Mouse (Mus musculus): Measurements from ENCODE around the gene Cnfn. TPM values are rescaled to one million over a fixed set of nuclear protein-coding genes. Genes with fewer than 3 reads are reported as not detected.
A peak's percentile ranks its signal among the peaks of the same experiment; 100 is the strongest.
"Not testable (repeated sequence)": the region's sequence is repeated elsewhere in the genome, so short reads cannot be mapped to it uniquely, and the experiment has no call there.

Gene Cnfn
- not detected for total RNA-seq (2021)
- long read RNA-seq, experiment 1: 0 reads
- long read RNA-seq, experiment 2: 0 reads

DNA sequence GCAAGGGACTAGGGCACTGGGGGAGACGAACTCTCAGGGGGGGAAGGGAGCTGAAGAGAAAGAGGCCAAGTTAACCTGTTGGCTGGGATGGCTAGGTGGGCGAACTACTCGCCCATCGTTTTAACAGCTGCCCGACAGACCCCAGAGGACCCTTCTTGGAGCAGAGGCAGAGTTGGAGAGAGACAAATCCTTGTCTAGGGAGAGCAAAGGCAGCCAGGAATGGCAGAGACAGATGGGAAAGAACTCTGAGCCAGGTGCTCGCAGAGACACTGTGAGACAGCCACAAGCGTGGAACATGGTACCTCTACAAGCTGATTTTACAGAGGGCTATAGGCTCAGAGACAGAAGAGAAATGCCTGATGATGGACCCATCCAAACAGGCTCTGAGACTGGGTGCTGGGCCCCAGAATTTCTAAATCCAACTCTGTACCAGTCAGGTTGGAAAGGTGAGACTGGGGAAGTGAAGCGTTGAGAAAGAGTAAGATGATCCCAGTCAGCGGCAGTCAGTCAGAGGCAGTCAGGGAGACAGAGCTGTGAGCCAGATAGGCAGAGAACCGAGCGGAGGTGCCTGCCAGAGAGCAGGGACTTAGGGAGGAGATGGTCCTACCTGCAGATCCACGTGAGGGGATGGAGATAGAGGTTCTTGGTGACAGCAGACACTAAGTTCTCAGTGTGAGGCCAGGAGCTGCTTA is at the start of gene Cnfn:
Gene Cnfn (minus strand): TSS at position 667 of the 692 bp plus-strand sequence.
- no peak for DNase-seq (ENCODE audit: low spot score in 2 of 2)

DNA sequence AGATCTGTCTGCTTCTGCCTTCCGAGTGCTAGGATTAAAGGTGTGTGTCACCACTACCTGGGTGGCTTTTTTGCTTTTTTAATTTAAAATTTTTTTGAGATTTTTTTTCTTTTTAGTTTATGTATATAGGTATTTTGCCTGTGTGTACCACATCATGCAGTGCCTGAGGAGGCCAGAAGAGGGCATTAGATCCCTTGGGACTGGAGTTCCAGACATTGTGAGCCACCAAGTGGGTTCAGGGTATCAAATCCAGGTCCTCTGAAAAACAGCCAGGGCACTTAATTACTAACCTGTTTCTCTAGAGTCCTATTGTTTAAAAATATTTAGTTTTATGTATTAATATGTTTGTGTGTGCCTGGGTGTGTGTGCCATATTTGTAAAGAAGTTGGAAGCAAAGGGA is 48.1 kb upstream of the Cnfn start:
- DNase-seq (ENCODE audit: low spot score in 2 of 2): no peak

DNA sequence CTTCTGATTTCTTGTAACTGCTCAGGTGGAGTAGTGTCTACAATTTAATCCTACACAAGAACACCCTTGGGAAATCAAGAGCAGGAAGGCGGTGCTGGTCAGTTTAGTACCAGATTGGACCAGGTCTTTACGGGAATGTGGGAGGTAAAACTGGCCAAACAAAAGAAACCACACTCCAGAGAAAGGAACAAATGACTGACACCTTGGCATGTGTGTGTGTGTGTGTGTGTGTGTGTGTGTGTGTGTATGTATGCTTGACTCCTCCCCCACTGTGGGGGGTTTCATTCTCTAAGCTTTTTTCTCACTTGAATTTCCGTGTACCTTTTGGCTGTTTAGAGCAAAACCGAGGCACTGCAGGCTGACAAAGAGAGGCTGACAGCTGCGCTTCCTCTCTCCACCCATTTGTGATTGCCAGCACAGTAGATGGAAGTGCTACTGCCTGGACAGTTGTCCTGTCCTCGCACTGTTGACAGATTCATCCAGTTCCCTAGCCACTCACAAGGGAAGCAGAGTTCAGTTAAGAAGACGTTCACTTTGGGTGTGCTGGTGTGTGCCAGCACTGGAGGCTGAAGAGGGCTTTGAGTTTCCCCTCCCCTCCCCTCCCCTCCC is 43.4 kb upstream of the Cnfn start, which contains the start of gene Cxcl17:
Gene Cxcl17 (minus strand): TSS at position 54 of the 609 bp plus-strand sequence.
- DNase-seq (ENCODE audit: low spot score in 2 of 2): no peak

DNA sequence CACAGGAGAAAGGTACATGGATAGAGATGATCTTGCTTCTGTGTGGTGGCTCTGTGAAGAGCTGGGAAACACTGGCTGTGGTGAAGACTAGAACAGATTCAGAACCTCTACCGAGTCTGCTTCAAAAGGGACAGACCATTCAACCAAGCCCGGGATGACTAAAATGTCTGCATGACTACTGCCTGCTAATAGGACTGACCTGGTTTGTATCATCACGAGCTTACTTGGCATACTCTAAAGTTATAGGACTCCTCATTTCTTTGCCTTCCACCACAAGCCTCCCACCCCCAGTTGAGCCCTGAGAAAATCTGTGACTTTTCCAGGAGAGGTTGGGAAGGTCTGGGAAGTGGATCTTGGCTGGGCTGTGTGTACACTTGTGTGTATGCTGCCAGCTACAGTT is 42.3 kb upstream of the Cnfn start:
- no peak for DNase-seq (ENCODE audit: low spot score in 2 of 2)

DNA sequence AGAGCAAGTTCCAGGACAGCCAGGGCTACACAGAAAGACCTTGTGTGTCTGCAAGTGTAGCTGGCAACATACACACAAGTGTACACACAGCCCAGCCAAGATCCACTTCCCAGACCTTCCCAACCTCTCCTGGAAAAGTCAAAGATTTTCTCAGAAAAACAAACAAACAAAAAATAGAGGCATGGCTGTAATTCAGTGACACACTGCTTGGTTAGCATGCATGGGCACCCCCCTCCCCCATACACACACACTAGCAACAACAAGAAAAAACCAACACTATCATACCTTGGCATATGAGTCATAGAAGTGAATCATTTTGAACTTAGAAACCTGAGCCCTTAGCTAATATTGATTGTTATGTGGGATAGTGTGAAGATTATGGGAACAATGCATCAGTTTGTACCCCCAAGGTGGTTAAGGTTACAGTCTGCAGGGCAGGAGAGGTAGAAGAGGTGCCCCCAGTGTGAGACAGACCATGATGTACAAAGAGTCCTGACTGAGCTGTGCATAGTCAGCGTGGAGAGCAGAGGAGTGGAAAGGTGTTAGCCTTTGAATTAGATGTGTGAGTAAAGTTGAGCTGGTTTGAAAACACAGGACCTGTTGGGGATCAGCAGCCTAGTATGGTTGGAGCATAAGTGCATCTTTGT is 41.6 kb upstream of the Cnfn start:
- DNase-seq (ENCODE audit: low spot score in 2 of 2): no peak

DNA sequence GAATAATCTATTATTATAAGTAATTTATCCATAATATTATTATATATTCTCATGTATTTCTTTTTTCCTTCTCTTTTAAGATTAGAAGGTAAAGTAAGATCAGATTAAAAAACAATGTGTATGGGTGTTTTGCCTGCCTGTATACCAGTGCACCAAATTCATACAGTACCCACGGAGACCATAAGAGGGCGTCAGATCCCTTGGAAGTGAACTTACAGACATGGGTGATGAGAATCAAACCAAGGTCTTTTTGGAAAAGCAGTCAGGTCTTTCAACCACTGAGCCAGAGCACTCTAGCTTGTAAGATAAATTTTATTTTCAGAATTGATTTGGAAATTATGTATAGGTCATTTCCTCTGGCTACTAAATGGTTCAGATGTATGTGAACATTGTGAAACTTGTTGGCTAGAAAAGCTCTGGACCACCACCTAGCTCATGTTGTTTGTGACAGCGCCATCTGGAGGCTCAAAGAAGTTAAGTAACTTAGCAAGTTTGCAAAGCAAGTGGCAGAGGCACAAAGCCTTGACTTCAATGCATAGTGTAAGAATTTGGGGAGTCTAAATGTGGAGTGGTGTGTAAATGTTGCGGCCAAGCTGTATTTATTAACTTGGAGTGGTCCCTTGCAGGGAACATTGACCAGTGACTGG is 39.7 kb upstream of the Cnfn start:
- DNase-seq (ENCODE audit: low spot score in 2 of 2): no peak

DNA sequence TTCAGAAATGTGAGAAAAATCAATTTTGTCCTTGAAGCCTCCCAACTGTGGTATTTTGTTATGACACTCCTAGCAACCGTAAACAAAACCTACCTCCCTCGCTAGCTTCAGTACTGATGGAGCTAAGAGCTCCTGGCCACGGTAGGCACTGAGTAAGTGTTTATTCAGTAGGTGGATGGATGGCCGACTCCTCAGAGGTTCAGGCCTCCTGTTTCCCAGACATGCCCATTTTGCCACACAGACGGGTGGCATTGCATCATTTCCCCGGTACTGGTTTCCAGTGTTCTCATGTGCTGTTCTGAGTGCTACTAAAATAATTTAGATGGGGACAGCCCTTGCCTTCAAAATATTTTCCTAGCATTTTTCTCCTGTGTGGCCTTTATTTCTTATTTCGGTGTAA is 36.9 kb upstream of the Cnfn start:
- no peak for DNase-seq (ENCODE audit: low spot score in 2 of 2)

DNA sequence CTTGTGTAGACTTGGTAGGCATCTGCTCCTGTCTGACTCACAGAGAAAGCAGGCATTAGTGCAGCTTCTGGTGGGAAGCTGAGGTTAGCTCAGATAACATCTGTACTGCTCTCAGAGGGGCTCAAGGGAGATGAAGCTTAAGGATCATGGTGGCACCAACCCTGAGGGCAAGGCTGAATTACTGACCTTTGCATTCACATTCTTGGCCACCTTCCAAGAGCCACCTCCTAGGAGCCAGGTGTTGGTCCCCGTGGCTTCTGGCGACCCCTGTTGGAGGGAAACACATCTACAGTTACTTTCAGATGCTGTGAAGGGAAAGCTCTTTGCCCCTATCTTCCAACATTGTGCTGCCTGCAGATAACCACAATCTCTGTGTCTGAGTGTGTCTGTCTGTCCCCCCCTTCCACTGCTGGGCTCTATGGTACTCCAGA is 33.2 kb upstream of the Cnfn start:
- DNase-seq (ENCODE audit: low spot score in 2 of 2): no peak

DNA sequence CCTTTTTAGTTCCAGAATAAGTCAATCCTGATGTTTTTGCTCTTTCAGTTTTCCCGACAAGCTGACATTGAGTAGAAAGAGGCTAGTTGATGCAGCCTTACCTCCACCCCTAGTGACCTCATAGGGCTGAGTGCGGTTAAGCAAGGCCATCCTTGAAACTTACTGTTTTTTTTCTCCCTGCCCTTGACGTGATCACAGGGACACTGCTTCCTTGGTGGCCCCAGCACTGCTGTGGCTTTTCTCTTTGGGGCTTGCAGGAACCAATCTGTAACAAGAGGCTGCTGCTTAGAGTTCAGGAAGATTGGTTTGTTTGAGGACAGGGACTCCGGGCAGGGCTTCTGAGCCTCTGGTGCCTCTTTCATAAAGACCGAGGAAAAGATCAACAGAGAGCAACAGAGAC is 32.5 kb upstream of the Cnfn start:
- DNase-seq (ENCODE audit: low spot score in 2 of 2): no peak

DNA sequence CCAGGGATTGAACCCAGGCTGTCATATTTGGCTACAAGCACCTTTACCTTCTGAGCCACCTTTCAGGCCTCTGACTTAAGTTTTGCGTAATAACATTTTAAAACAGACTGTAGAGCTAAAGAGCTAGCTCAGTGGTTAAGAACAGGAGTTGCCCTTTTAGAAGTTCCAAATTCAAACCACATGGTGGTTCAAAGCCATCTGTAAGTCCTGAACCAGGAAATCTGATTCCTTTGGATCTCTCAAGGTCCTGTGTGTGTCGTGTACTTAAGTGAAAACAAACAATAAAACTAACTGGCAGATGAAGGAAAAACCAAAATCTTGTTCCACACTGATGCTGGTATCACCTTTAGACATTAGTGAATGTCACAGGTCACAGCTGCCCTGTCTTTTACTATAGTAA is 32.0 kb upstream of the Cnfn start:
- no peak for DNase-seq (ENCODE audit: low spot score in 2 of 2)

DNA sequence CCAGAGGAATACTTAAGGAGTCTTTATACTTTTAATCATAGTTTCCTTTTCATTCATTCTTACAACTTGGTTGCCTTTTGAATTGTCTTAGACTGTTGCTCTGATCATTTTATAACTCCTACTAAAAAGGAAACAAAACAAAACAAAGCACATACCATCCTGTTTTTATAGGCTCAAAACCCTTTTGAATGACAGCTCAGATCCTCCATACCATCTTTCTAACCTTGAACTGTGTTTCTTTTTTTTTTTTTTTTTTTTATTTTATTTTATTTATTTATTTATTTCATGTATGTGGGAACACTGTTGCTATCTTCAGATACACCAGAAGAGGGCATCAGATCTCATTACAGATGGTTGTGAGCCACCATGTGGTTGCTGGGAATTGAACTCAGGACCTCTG is 29.5 kb upstream of the Cnfn start:
- DNase-seq (ENCODE audit: low spot score in 2 of 2): not testable (repeated sequence)

DNA sequence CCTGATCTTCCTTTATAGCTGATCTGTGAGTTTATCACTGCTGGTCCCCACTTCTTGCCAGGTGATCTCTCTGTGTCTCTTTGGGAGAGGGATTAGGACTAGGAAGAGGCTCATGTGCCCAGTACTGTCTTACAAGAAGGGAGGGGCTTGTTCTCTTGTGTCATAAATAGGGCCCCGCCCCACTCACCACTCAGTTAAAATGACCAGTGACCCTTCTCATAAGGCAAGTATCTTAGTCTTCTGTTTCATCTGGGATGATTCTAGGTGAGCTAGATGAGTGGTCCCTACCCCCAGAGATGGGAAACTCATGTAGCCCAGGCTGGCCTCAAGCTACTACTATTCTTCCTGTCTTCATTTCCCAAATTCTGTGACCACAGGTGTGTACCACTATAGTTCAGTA is 29.1 kb upstream of the Cnfn start, which contains the start of gene Lipe:
Gene Lipe (minus strand): TSS at position 101 of the 400 bp plus-strand sequence.
- no peak for DNase-seq (ENCODE audit: low spot score in 2 of 2)

DNA sequence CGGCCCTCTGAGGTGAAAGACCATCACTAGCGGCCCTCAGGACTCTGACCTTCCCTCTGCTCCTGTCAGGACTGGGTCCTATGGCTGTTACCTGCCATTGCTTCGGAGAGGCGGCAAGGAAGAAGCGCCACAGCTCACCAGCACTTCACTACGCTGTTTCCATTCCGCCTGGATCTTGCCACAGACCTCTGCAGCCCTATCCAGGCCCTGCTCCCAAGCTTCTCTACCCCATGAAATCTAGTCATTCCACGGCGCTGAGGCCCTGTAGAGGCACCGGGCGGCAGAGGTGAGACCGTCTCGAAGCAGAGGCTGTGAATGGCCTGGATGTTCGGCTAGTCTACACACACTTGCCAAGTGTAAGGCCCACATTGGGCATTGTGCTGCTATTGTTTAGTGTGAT is 27.1 kb upstream of the Cnfn start:
- no peak for DNase-seq (ENCODE audit: low spot score in 2 of 2)

DNA sequence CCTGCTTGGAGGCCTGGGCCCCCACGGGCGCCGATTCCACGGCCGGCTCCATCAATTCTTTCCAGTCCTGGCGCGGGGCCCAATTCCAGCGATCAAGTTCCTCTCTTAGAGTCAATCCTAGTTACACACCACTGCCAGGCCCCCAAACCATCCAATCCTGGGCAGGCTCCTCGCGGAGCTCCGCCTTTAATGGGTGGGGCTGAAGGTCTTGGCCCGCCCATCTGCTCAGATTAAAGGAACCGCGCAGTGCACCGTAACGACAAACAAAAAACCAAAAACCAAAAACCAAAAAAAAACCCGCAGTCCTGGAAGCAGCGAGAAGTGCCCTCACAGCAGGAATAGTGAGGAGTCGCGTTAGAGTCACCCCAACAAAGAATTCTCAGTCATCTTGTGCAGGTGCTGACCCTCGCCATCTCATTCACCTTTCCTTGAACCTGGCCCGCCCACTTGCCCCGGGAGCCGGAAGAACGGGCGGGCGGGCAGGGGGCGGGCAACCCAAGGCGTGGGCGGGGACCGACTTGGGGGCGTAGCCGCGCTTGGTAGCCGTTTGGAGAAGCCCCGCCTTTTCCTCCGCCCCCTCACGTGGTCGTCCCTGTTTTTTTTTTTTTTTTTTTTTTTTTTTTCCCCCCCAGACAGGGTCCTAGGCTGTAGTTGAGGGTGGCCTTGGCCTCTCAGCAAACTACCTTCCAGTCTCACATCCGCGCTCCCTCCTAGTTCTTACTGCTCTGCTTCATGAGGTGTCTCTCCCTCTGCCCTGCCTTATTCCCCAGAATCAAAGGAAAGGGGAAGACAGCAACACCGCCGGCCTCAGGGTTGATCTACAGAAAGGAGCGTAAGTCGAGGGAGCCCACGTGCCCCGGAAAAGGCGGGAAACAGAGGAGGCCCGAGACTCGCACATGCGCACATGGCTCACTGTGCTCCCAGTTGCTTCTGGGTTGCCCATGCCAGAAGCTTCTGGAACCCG is 26.3 kb upstream of the Cnfn start:
- DNase-seq (ENCODE audit: low spot score in 2 of 2): peak; percentile 87 to 94

DNA sequence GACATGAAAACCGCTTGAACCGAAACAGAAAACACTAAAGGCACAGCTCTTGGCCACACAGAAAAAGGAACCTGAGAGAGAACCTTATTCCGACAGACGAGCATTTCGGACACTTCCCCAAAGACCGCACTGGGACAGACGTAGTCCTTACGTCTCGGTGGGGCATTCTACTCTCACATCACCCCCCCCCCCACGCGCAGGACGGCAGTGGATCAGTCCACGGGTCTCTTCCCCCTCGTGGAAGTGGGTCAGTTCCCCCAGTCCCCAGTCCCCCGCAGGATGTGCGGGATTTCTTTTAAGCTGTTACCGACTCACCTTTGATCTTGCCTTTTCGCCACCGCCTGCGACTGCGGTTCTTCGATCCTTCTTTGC is 25.6 kb upstream of the Cnfn start:
- no peak for DNase-seq (ENCODE audit: low spot score in 2 of 2)

DNA sequence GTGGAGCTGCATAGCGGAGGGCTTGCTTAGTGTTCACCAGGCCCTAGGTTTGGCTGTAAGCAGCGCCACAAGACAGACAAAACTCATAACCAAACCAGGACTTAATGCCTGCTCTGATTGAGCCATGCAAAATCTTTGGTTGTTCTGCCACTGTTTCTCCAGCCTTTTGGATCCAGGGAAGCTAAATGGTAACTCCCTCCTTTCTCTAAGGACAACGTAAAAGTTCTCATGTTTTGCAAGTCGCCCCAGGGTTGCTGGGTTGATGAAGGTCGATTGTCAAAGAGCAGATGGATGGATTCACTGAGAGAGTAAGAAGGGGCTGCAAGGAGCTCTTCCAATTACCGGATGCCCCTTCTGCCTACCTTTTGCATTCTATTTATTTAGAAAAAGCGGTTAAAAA is 25.2 kb upstream of the Cnfn start:
- no peak for DNase-seq (ENCODE audit: low spot score in 2 of 2)

DNA sequence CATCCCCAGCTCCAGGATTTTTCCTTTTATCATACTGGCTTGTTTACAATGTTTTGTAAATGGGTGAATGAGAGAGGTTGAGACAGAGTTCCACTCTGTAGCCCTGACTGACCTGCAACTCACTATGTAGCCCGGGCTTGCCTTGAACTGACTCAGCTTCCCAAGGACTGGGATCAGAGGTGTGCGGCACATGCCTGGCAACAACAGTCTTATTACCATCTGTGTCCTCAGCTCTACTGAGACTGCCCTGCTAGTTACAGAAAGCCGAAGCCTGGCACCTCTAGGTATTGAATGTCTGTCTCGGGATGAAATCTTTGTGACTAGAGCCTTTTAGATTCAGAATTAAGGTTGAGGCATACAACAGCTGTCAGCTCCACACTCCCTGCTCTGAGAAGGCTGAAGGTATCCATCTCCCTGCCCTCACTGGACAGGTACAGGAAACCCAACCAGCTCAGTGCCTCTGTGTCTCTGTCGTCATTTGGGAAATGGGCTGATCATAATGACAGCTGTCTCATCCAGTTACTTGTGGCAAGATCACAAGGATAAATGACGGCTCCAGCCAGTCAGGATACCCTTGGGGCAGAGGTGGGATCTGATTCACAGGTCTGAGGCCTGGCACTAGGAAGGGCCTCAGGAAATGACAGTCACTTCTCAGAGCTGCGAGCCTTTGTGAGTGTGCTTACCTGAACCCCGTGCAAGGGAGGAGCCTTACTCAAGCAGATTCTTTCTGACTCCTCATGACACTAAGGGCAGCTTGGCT is 24.1 kb upstream of the Cnfn start:
- no peak for DNase-seq (ENCODE audit: low spot score in 2 of 2)

DNA sequence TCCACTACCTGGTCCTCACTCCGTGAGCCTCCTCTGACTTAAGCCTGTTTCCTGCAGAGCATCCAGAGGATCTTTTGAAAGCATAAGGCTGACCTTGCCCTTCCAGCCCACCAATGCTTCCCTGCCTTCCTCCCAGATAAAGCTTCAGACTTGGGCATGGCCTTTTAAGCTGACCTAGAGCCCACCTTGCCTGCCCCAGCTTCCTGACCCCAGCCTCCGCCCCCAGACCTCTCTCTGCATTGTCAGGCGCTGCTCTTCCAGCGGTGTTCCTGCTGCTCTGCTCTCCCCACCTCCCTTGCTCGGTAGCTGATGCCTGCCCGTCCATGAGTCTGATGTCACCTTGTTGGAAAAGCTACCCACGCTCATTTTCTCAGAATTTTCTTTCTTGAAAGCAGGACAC is 23.3 kb upstream of the Cnfn start:
- no peak for DNase-seq (ENCODE audit: low spot score in 2 of 2)

DNA sequence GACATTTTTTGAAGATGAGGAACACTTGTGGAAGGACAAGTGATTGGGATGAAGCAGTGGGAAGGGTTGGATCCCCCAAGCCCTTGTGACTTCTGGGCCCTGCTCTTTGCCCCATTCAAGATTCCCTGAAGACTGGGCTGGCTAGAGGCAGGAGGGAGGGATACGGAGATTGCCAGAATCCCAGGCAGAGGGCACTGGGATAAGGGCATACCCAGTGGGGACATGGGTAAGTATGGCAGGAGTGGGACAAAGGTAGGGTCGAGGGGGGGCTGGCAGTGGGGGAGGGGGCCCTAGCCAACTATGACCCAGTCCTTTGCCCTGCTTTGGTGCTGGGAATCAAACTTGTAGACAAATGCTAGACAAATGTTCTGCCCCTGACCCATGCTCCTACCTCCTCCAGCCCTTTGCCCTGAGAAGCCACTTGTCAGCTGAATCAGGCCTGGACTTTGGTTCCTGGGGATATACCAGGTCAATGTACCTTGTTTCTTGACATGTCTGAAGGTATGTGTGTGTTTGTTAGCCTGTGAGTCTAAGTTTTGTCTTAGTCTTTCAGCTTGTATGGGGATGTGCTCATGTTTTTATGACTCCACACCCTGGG is 22.4 kb upstream of the Cnfn start:
- DNase-seq (ENCODE audit: low spot score in 2 of 2): no peak

DNA sequence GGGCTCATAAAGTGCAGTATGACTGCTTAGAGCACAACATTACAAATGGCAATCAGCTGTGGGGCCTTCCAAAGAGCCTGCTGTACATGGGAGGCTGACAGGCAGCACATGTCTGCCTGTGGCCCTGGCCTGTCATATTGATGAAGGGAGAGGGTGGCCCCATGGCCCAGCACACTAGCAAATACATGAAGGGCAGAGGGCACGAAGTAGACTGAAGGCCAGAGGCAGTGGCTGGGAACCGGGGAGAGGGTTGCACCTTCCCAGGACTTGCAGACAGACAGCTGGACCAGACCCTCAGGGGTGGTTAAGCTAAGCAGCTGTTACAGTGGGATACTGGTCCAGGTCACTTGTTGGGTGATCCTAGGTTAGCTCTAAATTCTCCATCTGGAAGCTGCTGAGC is 21.5 kb upstream of the Cnfn start:
- no peak for DNase-seq (ENCODE audit: low spot score in 2 of 2)

All from adrenal gland, postnatal 4 days (tissue).